Mouse (Mus musculus) adrenal gland, postnatal 36 days (tissue): ENCODE measurements around the gene Psme2. TPM values are rescaled to one million over a fixed set of nuclear protein-coding genes. Genes with fewer than 3 reads are reported as not detected.

Experiments used
- total RNA-seq, 2 experiments: library from RNA; stranded (reverse); gene quantifications; 2 replicates each; pipeline ENCODE4 v1.2.3; 2021

Psme2 gene
- total RNA-seq, 2 experiments from 2014 or later = 311 to 396 TPM

Other genes starting within 250 kb of the Psme2 start
- gene Dhrs4, start 112.4 kb downstream of the Psme2 start, total RNA-seq = 10 to 100 TPM; 90.2 to 91.6 TPM
- 1 to 10 TPM; 3.6 to 4.6 TPM for gene Carmil3, start 100.5 kb downstream of the Psme2 start, total RNA-seq
- gene Cpne6, start 80.7 kb downstream of the Psme2 start, total RNA-seq = not detected
- gene Nrl, start 66.1 kb downstream of the Psme2 start, total RNA-seq = not detected
- gene Pck2, start 50.8 kb downstream of the Psme2 start, total RNA-seq = 10 to 100 TPM; 29.4 to 39.9 TPM
- 100 to 1,000 TPM; 110 to 139 TPM for gene Dcaf11, start 31.1 kb downstream of the Psme2 start, total RNA-seq
- 1 to 10 TPM in 1 of 2 experiments, not detected in 1; 1.0 TPM for gene A730061H03Rik, start 30.7 kb downstream of the Psme2 start, total RNA-seq
- gene Fitm1, start 15.5 kb downstream of the Psme2 start, total RNA-seq = 1 to 10 TPM in 1 of 2 experiments, under 1 TPM in 1; 0.63 to 1.5 TPM
- 100 to 1,000 TPM; 203 to 361 TPM for gene Psme1, start 13.0 kb downstream of the Psme2 start, total RNA-seq
- 10 to 100 TPM; 28.0 to 45.9 TPM for gene Emc9, start 5.8 kb downstream of the Psme2 start, total RNA-seq
- 10 to 100 TPM; 33.7 to 33.9 TPM for gene Rnf31, start 595 bp upstream of the Psme2 start, total RNA-seq
- 10 to 100 TPM; 30.3 to 30.6 TPM for gene Irf9, start 12.5 kb upstream of the Psme2 start, total RNA-seq
- 1 to 10 TPM; 5.8 to 6.6 TPM for gene Rec8, start 26.9 kb upstream of the Psme2 start, total RNA-seq
- 100 to 1,000 TPM; 112 to 157 TPM for gene Ipo4, start 44.8 kb upstream of the Psme2 start, total RNA-seq
- gene Gm49378, start 46.8 kb upstream of the Psme2 start, total RNA-seq = not detected
- gene Tm9sf1, start 52.7 kb upstream of the Psme2 start, total RNA-seq = 10 to 100 TPM; 83.2 to 98.1 TPM
- 1 to 10 TPM; 1.6 to 1.7 TPM for gene Tssk4, start 59.1 kb upstream of the Psme2 start, total RNA-seq
- gene Mdp1, start 69.4 kb upstream of the Psme2 start, total RNA-seq = 10 to 100 TPM; 43.6 to 76.9 TPM
- 10 to 100 TPM; 26.6 to 28.9 TPM for gene Gmpr2, start 80.8 kb upstream of the Psme2 start, total RNA-seq
- gene Nedd8, start 81.0 kb upstream of the Psme2 start, total RNA-seq = 100 to 1,000 TPM; 335 to 393 TPM
- gene Tinf2, start 90.7 kb upstream of the Psme2 start, total RNA-seq = 10 to 100 TPM; 30.8 to 35.6 TPM
- gene Tgm1, start 122.8 kb upstream of the Psme2 start, total RNA-seq = under 1 TPM; 0.26 TPM
- 10 to 100 TPM; 17.2 to 25.1 TPM for gene Rabggta, start 131.2 kb upstream of the Psme2 start, total RNA-seq
- 10 to 100 TPM; 72.7 to 73.2 TPM for gene Dhrs1, start 154.6 kb upstream of the Psme2 start, total RNA-seq
- 10 to 100 TPM; 17.3 to 20.7 TPM for gene Nop9, start 154.6 kb upstream of the Psme2 start, total RNA-seq
- gene Cideb, start 167.3 kb upstream of the Psme2 start, total RNA-seq = 1 to 10 TPM in 1 of 2 experiments, under 1 TPM in 1; 0.93 to 1.3 TPM
- not detected for gene Ltb4r2, start 170.3 kb upstream of the Psme2 start, total RNA-seq
- gene Ltb4r1, start 174.8 kb upstream of the Psme2 start, total RNA-seq = under 1 TPM; 0.66 to 0.79 TPM
- gene Adcy4, start 193.0 kb upstream of the Psme2 start, total RNA-seq = 10 to 100 TPM in 1 of 2 experiments, 1 to 10 TPM in 1; 6.7 to 13.8 TPM
- 1 to 10 TPM; 4.5 to 5.3 TPM for gene Ripk3, start 197.8 kb upstream of the Psme2 start, total RNA-seq
- 10 to 100 TPM; 19.2 to 26.0 TPM for gene Nfatc4, start 232.0 kb upstream of the Psme2 start, total RNA-seq